Mouse (Mus musculus) myocyte (in vitro differentiated cells): ENCODE results near the gene Ankrd34a.

Source experiments
- CEBPB ChIP-seq: IDR thresholded peaks from 2 replicates; pipeline ENCODE4 v1.6.1; 2011; ENCODE audit warnings: mild to moderate bottlenecking, moderate library complexity; ENCODE audit not compliant: poor library complexity, insufficient read depth, severe bottlenecking
- E2F4 ChIP-seq: IDR thresholded peaks from one replicate; pipeline ENCODE4 v1.6.1; 2011; ENCODE audit warnings: mild to moderate bottlenecking, control low read depth, moderate library complexity; ENCODE audit not compliant: insufficient read depth
- MAX ChIP-seq: IDR thresholded peaks from one replicate; pipeline ENCODE4 v1.6.1; 2011; ENCODE audit warnings: low read depth, mild to moderate bottlenecking, control low read depth
- MYOD1 ChIP-seq, 3 experiments: IDR thresholded peaks; one replicate each; pipeline ENCODE4 v1.6.1; 2011; ENCODE audit warnings: control low read depth in 2 of 3, low read depth in 2 of 3, mild to moderate bottlenecking in 2 of 3, moderate library complexity in 1 of 3; ENCODE audit not compliant: insufficient read length in 2 of 3, control insufficient read depth in 1 of 3
- MYOG ChIP-seq, 3 experiments: IDR thresholded peaks; one replicate each; pipeline ENCODE4 v1.6.1; 2011; ENCODE audit warnings: control low read depth in 2 of 3, low read depth in 2 of 3, mild to moderate bottlenecking in 2 of 3; ENCODE audit not compliant: insufficient read length in 2 of 3, control insufficient read depth in 1 of 3, insufficient read depth in 1 of 3
- POLR2A ChIP-seq: IDR thresholded peaks from one replicate; pipeline ENCODE4 v1.6.1; 2011; ENCODE audit warnings: low read depth, mild to moderate bottlenecking, control low read depth, moderate library complexity; ENCODE audit not compliant: insufficient read length
- POLR2AphosphoS2 ChIP-seq: IDR thresholded peaks from one replicate; pipeline ENCODE4 v1.6.1; 2011; ENCODE audit warnings: low read depth, control low read depth; ENCODE audit not compliant: insufficient read length
- REST ChIP-seq: IDR thresholded peaks from one replicate; pipeline ENCODE4 v1.6.1; 2011; ENCODE audit warnings: mild to moderate bottlenecking, control low read depth, moderate library complexity; ENCODE audit not compliant: insufficient read depth, insufficient read length
- TCF12 ChIP-seq: IDR thresholded peaks from one replicate; pipeline ENCODE4 v1.6.1; 2011; ENCODE audit warnings: mild to moderate bottlenecking, control low read depth; ENCODE audit not compliant: poor library complexity, insufficient read depth, severe bottlenecking
- TCF3 ChIP-seq: IDR thresholded peaks from one replicate; pipeline ENCODE4 v1.6.1; 2011; ENCODE audit warnings: low read depth, control low read depth; ENCODE audit not compliant: insufficient read length
- USF1 ChIP-seq: IDR thresholded peaks from one replicate; pipeline ENCODE4 v1.6.1; 2011; ENCODE audit warnings: low read depth, mild to moderate bottlenecking, control low read depth, moderate library complexity

GRCm38 (mm10) chr3:96634928-96635879 lies 38.8 kb downstream of the Ankrd34a start, which contains the start of the genes Pex11b and Gm42957:
- peak; percentile 73 for TF ChIP-seq POLR2A
- TF ChIP-seq MYOD1 (IDR thresholded peaks at IDR 0.05; ENCODE audit: control insufficient read depth in 1 of 3, insufficient read length in 2 of 3, low read depth in 2 of 3): no peak
- no peak for TF ChIP-seq REST
- TF ChIP-seq MAX: no peak
- TF ChIP-seq TCF12: no peak
- no peak for TF ChIP-seq USF1
- no peak for TF ChIP-seq E2F4
- TF ChIP-seq CEBPB: no peak
- TF ChIP-seq POLR2AphosphoS2: peak; percentile 17
- no peak for TF ChIP-seq TCF3
- TF ChIP-seq MYOG (IDR thresholded peaks at IDR 0.05; ENCODE audit: control insufficient read depth in 1 of 3, insufficient read depth in 1 of 3, insufficient read length in 2 of 3, low read depth in 2 of 3): peak in 1 of 3 experiments; percentile 14
